In the genomic region with DNA sequence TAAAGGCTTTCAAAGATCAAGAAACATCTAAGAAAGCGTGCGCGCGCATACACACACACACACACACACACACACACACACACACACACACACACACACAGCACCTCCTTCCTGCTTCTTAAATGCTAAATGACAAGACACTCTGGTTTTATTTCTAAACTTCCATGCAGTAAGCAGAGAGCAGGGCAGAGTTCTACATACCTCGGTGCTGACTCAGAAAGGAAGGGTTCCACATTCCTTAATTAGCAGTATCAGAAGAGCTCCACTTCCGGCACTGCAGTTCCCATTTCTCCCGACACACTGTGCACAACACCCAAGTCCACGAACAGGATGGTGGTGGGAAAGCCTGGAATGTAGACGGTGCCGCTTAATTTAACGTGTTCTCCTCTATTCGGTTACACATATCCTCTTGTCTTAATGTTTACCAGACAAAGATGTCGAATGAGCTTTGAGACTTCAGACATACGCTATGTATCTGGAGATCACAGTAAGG, we compare ENCODE assay signal across 8 mouse cellular contexts. TPM values are rescaled to one million over a fixed set of nuclear protein-coding genes. Genes with fewer than 3 reads are reported as not detected.
DNase-seq lines count a peak whose midpoint lies in the region; ATAC-seq and TF ChIP-seq lines count a peak whose summit lies in the region.

A gene (minus strand): TSS at position 443 of the 493 bp plus-strand sequence.

- no peak for TF ChIP-seq CTCF in spleen, adult 2 months (IDR thresholded peaks at IDR 0.05; ENCODE audit: extremely low read depth, insufficient read depth, insufficient read length, insufficient replicate concordance)

- WGBS in spleen, adult 2 months, result 34% methylated on average over 14 of the region's 14 CpGs
- WGBS in embryonic facial prominence, embryonic 14.5 days, result 35% methylated on average over 14 of the region's 14 CpGs
- 17% methylated on average over 14 of the region's 14 CpGs for WGBS in lung, embryonic 16.5 days
- whole genome bisulfite sequencing in forebrain, embryonic 11.5 days, result 74% methylated on average over 14 of the region's 14 CpGs

- no peaks in the 10 kb centered on the region for H3K27me3 ChIP-seq in spleen, adult 2 months (ENCODE audit: control insufficient read depth, insufficient read depth, low read length)
- H3K27me3 ChIP-seq in embryonic facial prominence, embryonic 14.5 days (replicated peaks; ENCODE audit: control insufficient read depth, insufficient read depth, low read length), result no peaks in the 10 kb centered on the region
- no peaks in the 10 kb centered on the region for H3K27me3 ChIP-seq in lung, embryonic 16.5 days (ENCODE audit: control insufficient read depth, insufficient read depth, low read depth, low read length)
- H3K27me3 ChIP-seq in forebrain, embryonic 11.5 days (ENCODE audit: control insufficient read depth, insufficient read depth, low read length), result no peaks in the 10 kb centered on the region

- no peak for TF ChIP-seq POLR2A in spleen, adult 2 months (IDR thresholded peaks at IDR 0.05; ENCODE audit: low read depth, low read length)

- peak within 1 kb of the TSS; percentile 52 for H3K27ac ChIP-seq in spleen, adult 2 months (ENCODE audit: insufficient read depth, low read length)
- H3K27ac ChIP-seq in embryonic facial prominence, embryonic 14.5 days (replicated peaks; ENCODE audit: low read depth, low read length), result no peak within 1 kb of the TSS; the same call in 1 of the 2 replicates
- H3K27ac ChIP-seq in lung, embryonic 16.5 days (ENCODE audit: low read length), result peak within 1 kb of the TSS; percentile 91
- no peak within 1 kb of the TSS for H3K27ac ChIP-seq in forebrain, embryonic 11.5 days (ENCODE audit: low read depth, low read length)

- H3K4me3 ChIP-seq in spleen, adult 2 months (ENCODE audit: extremely low read depth, insufficient read depth, insufficient read length), result peak within 1 kb of the TSS; percentile 9; the same call in 1 of the 2 replicates
- no peak within 1 kb of the TSS for H3K4me3 ChIP-seq in embryonic facial prominence, embryonic 14.5 days (ENCODE audit: low read depth, low read length)
- peak within 1 kb of the TSS; percentile 34 for H3K4me3 ChIP-seq in lung, embryonic 16.5 days (ENCODE audit: low read length)
- no peak within 1 kb of the TSS for H3K4me3 ChIP-seq in forebrain, embryonic 11.5 days (ENCODE audit: low read depth, low read length)

- no peaks in the 10 kb centered on the region for H3K9me3 ChIP-seq in embryonic facial prominence, embryonic 14.5 days (ENCODE audit: control insufficient read depth, low read length)
- H3K9me3 ChIP-seq in lung, embryonic 16.5 days (ENCODE audit: control insufficient read depth, low read length), result no peaks in the 10 kb centered on the region
- H3K9me3 ChIP-seq in forebrain, embryonic 11.5 days (ENCODE audit: control insufficient read depth, low read length), result no peaks in the 10 kb centered on the region

- ATAC-seq in embryonic facial prominence, embryonic 14.5 days (ENCODE audit: low read depth), result peak; percentile 83
- peak; percentile 65 for ATAC-seq in inflammation-experienced regulatory T-cells, adult 6 months
- ATAC-seq in lung, embryonic 16.5 days (ENCODE audit: low read depth), result peak; percentile 84
- ATAC-seq in forebrain, embryonic 11.5 days (replicated peaks; ENCODE audit: low FRiP score), result no peak

- H3K36me3 ChIP-seq in spleen, adult 2 months (ENCODE audit: control insufficient read depth, insufficient read depth, low read length), result no peaks in the 10 kb centered on the region
- H3K36me3 ChIP-seq in embryonic facial prominence, embryonic 14.5 days (ENCODE audit: control insufficient read depth, insufficient read depth, low read length), result no peaks in the 10 kb centered on the region
- H3K36me3 ChIP-seq in lung, embryonic 16.5 days (ENCODE audit: control insufficient read depth, insufficient read depth, low read length), result no peaks in the 10 kb centered on the region
- no peaks in the 10 kb centered on the region for H3K36me3 ChIP-seq in forebrain, embryonic 11.5 days (ENCODE audit: control insufficient read depth, insufficient read depth, low read length)

- H3K4me2 ChIP-seq in embryonic facial prominence, embryonic 14.5 days (ENCODE audit: low read depth, low read length), result peak within 1 kb of the TSS; percentile 1; the same call in 1 of the 2 replicates
- H3K4me2 ChIP-seq in lung, embryonic 16.5 days (ENCODE audit: low read depth, low read length), result peak within 1 kb of the TSS; percentile 42
- H3K4me2 ChIP-seq in forebrain, embryonic 11.5 days (ENCODE audit: low read depth, low read length, severe bottlenecking), result no peak within 1 kb of the TSS

- H3K9ac ChIP-seq in embryonic facial prominence, embryonic 14.5 days (ENCODE audit: low read depth, low read length), result no peak within 1 kb of the TSS
- peak within 1 kb of the TSS; percentile 47; the same call in 1 of the 2 replicates for H3K9ac ChIP-seq in lung, embryonic 16.5 days (ENCODE audit: low read length)
- H3K9ac ChIP-seq in forebrain, embryonic 11.5 days (ENCODE audit: low read length), result no peak within 1 kb of the TSS

- peaks cover 5% of the 10 kb centered on the region; the same call in 1 of the 2 replicates for H3K4me1 ChIP-seq in spleen, adult 2 months (ENCODE audit: control insufficient read depth, insufficient read depth, insufficient read length)
- peaks cover 5% of the 10 kb centered on the region for H3K4me1 ChIP-seq in embryonic facial prominence, embryonic 14.5 days (ENCODE audit: control insufficient read depth, insufficient read depth, low read length)
- peaks cover 17% of the 10 kb centered on the region for H3K4me1 ChIP-seq in lung, embryonic 16.5 days (replicated peaks; ENCODE audit: control insufficient read depth, insufficient read depth, low read length)
- no peaks in the 10 kb centered on the region for H3K4me1 ChIP-seq in forebrain, embryonic 11.5 days (replicated peaks; ENCODE audit: control insufficient read depth, insufficient read depth, low read length)

- DNase-seq in spleen, adult 2 months (ENCODE audit: low read depth in 1 of 2, low spot score in 2 of 2), result no peak
- DNase-seq in spleen, postnatal 36 days (ENCODE audit: low spot score in 2 of 2), result no peak
- DNase-seq in embryonic facial prominence, embryonic 14.5 days (ENCODE audit: low spot score), result peak; percentile 84
- no peak for DNase-seq in frontal cortex, postnatal 25 days (ENCODE audit: low spot score in 2 of 2)
- no peak for DNase-seq in left cerebral cortex, adult 11 months (ENCODE audit: low spot score)
- no peak for DNase-seq in forebrain, embryonic 11.5 days (ENCODE audit: low spot score)

RNA-seq across cellular contexts. Expression of the gene that starts here (rescaled TPM):
- 20.6 and 22.3 TPM in 2 replicates for polyA plus RNA-seq in spleen, adult 2 months (2012; rRNA removed)
- polyA plus RNA-seq in embryonic facial prominence, embryonic 14.5 days (2014; fragmentation: Nextera tagmentation; extraction: Ambion mirVana), result 3.6 and 3.9 TPM in 2 replicates
- 10 to 100 TPM in 1 of 3 experiments, 1 to 10 TPM in 2; 8.6 to 11.1 (median 8.6) TPM for polyA plus RNA-seq in inflammation-experienced regulatory T-cells, adult 6 months (2017; shearing (Covaris generic))
- polyA plus RNA-seq in lung, embryonic 16.5 days (2015; fragmentation: Nextera tagmentation; extraction: Ambion mirVana), result 5.2 and 6.1 TPM in 2 replicates
- polyA plus RNA-seq in forebrain, embryonic 11.5 days (2014; fragmentation: Nextera tagmentation; extraction: Ambion mirVana), result 3.8 and 3.9 TPM in 2 replicates

Comparison
In these comparisons a context has a peak if more than half of its experiments do, and no peak if none do; other contexts are left out.
1. H3K27ac ChIP-seq: peak in spleen, adult 2 months (single experiment) and lung, embryonic 16.5 days (single experiment); none in embryonic facial prominence, embryonic 14.5 days (single experiment) and forebrain, embryonic 11.5 days (single experiment).
2. H3K4me3 ChIP-seq: peak in spleen, adult 2 months (single experiment) and lung, embryonic 16.5 days (single experiment); none in embryonic facial prominence, embryonic 14.5 days (single experiment) and forebrain, embryonic 11.5 days (single experiment).